ENCODE assay signal across 29 mouse cellular contexts in genomic region chr14:55253580-55253979, GRCm38 (mm10). TPM values are rescaled to one million over a fixed set of nuclear protein-coding genes. Genes with fewer than 3 reads are reported as not detected.
DNase-seq lines count a peak whose midpoint lies in the region; ATAC-seq and TF ChIP-seq lines count a peak whose summit lies in the region.
"Had no signal": no experiment of that assay in that cellular context is flagged by ENCODE, and none has a peak within 500 bp of the region (broad histone marks: within the 10 kb centered on the region; RNA-seq: fewer than 3 reads in every experiment).

No protein-coding gene starts in this region.

- no peak for ATAC-seq in hindbrain, embryonic 12.5 days (ENCODE audit: low FRiP score)
- no peak for ATAC-seq in neural tube, embryonic 11.5 days (ENCODE audit: insufficient read depth, low FRiP score, low TSS enrichment)
- no peak for ATAC-seq in megakaryocyte-erythroid progenitor cell, adult 5-6 weeks (replicated peaks; ENCODE audit: low FRiP score, low TSS enrichment, poor library complexity, severe bottlenecking)
- ATAC-seq: forebrain, embryonic 14.5 days; hindbrain, postnatal 0 days; intestine, postnatal 0 days; lung, postnatal 0 days; midbrain, embryonic 13.5 days; Patski had no signal

- intact Hi-C loops in gastrocnemius, adult 2 months (cut with DNase I), result no loop called here

- H3K4me1 ChIP-seq in hindbrain, embryonic 10.5 days (replicated peaks), result no peaks in the 10 kb centered on the region
- no peaks in the 10 kb centered on the region for H3K4me1 ChIP-seq in hindbrain, embryonic 12.5 days
- H3K4me1 ChIP-seq in neural tube, embryonic 11.5 days (ENCODE audit: control insufficient read depth, insufficient read depth, low read length), result no peaks in the 10 kb centered on the region
- H3K4me1 ChIP-seq: midbrain, embryonic 13.5 days; neural tube, embryonic 15.5 days had no signal

- no peak overlapping the region for H3K4me3 ChIP-seq in hindbrain, embryonic 10.5 days
- no peak overlapping the region for H3K4me3 ChIP-seq in hindbrain, embryonic 12.5 days
- no peak overlapping the region for H3K4me3 ChIP-seq in neural tube, embryonic 11.5 days (ENCODE audit: low read depth, low read length)
- H3K4me3 ChIP-seq in gastrocnemius, adult 2 months, result no peak overlapping the region
- H3K4me3 ChIP-seq: embryonic facial prominence, embryonic 12.5 days; left cerebral cortex, adult 2 months; midbrain, embryonic 13.5 days; neural tube, embryonic 15.5 days had no signal

- peak; percentile 19 for DNase-seq in hindbrain, embryonic 10.5 days (ENCODE audit: low spot score)
- DNase-seq in neural tube, embryonic 11.5 days (ENCODE audit: low spot score), result peak; percentile 18
- no peak for DNase-seq in neural tube, embryonic 10.5 days (ENCODE audit: extremely low spot score, low spot score)
- DNase-seq in embryo, embryonic 11.5 days (ENCODE audit: low read depth, low spot score), result peak; percentile 4
- DNase-seq in gastrocnemius, adult 2 months, result no peak
- DNase-seq: adrenal gland, postnatal 14 days; B cell, adult 2 months; cerebellum, adult 11 months; cerebellum, postnatal 10 days; heart, postnatal 4 days; layer of hippocampus, adult 9-11 months; left cerebral cortex, postnatal 4 days; liver; spleen, adult 18-20 months; thymus, postnatal 36 days had no signal

- H3K4me2 ChIP-seq in hindbrain, embryonic 12.5 days (replicated peaks), result no peak overlapping the region
- H3K4me2 ChIP-seq in neural tube, embryonic 11.5 days (ENCODE audit: low read depth), result no peak overlapping the region
- H3K4me2 ChIP-seq: embryonic facial prominence, embryonic 12.5 days; midbrain, embryonic 13.5 days; neural tube, embryonic 15.5 days had no signal

- no peak overlapping the region for H3K27ac ChIP-seq in hindbrain, embryonic 10.5 days
- H3K27ac ChIP-seq in hindbrain, embryonic 12.5 days, result no peak overlapping the region
- no peak overlapping the region for H3K27ac ChIP-seq in neural tube, embryonic 11.5 days (ENCODE audit: low read depth, low read length)
- H3K27ac ChIP-seq in gastrocnemius, adult 2 months, result no peak overlapping the region
- H3K27ac ChIP-seq: embryonic facial prominence, embryonic 12.5 days; hindbrain, postnatal 0 days; left cerebral cortex, adult 2 months; midbrain, embryonic 13.5 days; neural tube, embryonic 15.5 days had no signal

- H3K27me3 ChIP-seq in hindbrain, embryonic 10.5 days (ENCODE audit: insufficient read depth, poor library complexity, severe bottlenecking), result no peaks in the 10 kb centered on the region
- no peaks in the 10 kb centered on the region for H3K27me3 ChIP-seq in hindbrain, embryonic 12.5 days
- H3K27me3 ChIP-seq in neural tube, embryonic 11.5 days (ENCODE audit: control insufficient read depth, insufficient read depth, low read length), result no peaks in the 10 kb centered on the region
- H3K27me3 ChIP-seq: embryonic facial prominence, embryonic 12.5 days; midbrain, embryonic 13.5 days; neural tube, embryonic 15.5 days had no signal

- no peak for TF ChIP-seq CTCF in gastrocnemius, adult 2 months (IDR thresholded peaks at IDR 0.05)

- H3K36me3 ChIP-seq in hindbrain, embryonic 10.5 days, result no peaks in the 10 kb centered on the region
- H3K36me3 ChIP-seq in hindbrain, embryonic 12.5 days, result no peaks in the 10 kb centered on the region
- no peaks in the 10 kb centered on the region for H3K36me3 ChIP-seq in neural tube, embryonic 11.5 days (ENCODE audit: control insufficient read depth, insufficient read depth, low read length)
- H3K36me3 ChIP-seq: embryonic facial prominence, embryonic 12.5 days; midbrain, embryonic 13.5 days; neural tube, embryonic 15.5 days had no signal

- H3K9ac ChIP-seq in hindbrain, embryonic 12.5 days, result no peak overlapping the region
- H3K9ac ChIP-seq in neural tube, embryonic 11.5 days (ENCODE audit: low read length), result no peak overlapping the region
- H3K9ac ChIP-seq: embryonic facial prominence, embryonic 12.5 days; midbrain, embryonic 13.5 days; neural tube, embryonic 15.5 days had no signal

- 66% methylated on average over 4 of the region's 4 CpGs for WGBS in hindbrain, embryonic 10.5 days
- 62% methylated on average over 4 of the region's 4 CpGs for whole genome bisulfite sequencing in hindbrain, embryonic 12.5 days
- 71% methylated on average over 4 of the region's 4 CpGs for WGBS in neural tube, embryonic 11.5 days

- no peaks in the 10 kb centered on the region for H3K9me3 ChIP-seq in hindbrain, embryonic 10.5 days
- no peaks in the 10 kb centered on the region for H3K9me3 ChIP-seq in hindbrain, embryonic 12.5 days (replicated peaks)
- no peaks in the 10 kb centered on the region for H3K9me3 ChIP-seq in neural tube, embryonic 11.5 days (ENCODE audit: control insufficient read depth, low read length)
- H3K9me3 ChIP-seq: embryonic facial prominence, embryonic 12.5 days; midbrain, embryonic 13.5 days; neural tube, embryonic 15.5 days had no signal

RNA-seq across cellular contexts. Expression of gene Dhrs2, which starts 31.8 kb away (rescaled TPM):
- polyA plus RNA-seq in hindbrain, embryonic 10.5 days (2016; fragmentation: Nextera tagmentation; extraction: Ambion mirVana), result not detected in 2 replicates
- polyA plus RNA-seq in hindbrain, embryonic 12.5 days (2016; fragmentation: Nextera tagmentation; extraction: Ambion mirVana), result 0.17 TPM in 1 of 2 replicates, not detected in the other
- not detected in 2 replicates for polyA plus RNA-seq in neural tube, embryonic 11.5 days (2014; fragmentation: Nextera tagmentation; extraction: Ambion mirVana)
- not detected in 2 replicates for total RNA-seq in megakaryocyte-erythroid progenitor cell, adult 5-6 weeks (2014; fragmentation: Nextera tagmentation)
- not detected in 2 replicates for total RNA-seq in megakaryocyte-erythroid progenitor cell, adult 5-6 weeks (2017)
- not detected for total RNA-seq in gastrocnemius, adult 2 months (2021)
- total RNA-seq: adrenal gland, postnatal 14 days; heart, postnatal 4 days; left cerebral cortex, adult 2 months; left cerebral cortex, postnatal 4 days had no signal
- polyA plus RNA-seq: gonadal fat pad, adult 2 months; heart, embryonic 14.5 days; liver, embryonic 16.5 days; Patski had no signal

Comparison
In these comparisons a context has a peak if more than half of its experiments do, and no peak if none do; other contexts are left out.
1. DNase-seq: peak in hindbrain, embryonic 10.5 days (single experiment), neural tube, embryonic 11.5 days (single experiment) and embryo, embryonic 11.5 days (single experiment); none in neural tube, embryonic 10.5 days (single experiment) and gastrocnemius, adult 2 months (single experiment).